Mouse (Mus musculus): ENCODE data around the gene Dok4. TPM values are rescaled to one million over a fixed set of nuclear protein-coding genes. Genes with fewer than 3 reads are reported as not detected.
"Not testable (repeated sequence)": the region's sequence is repeated elsewhere in the genome, so short reads cannot be mapped to it uniquely, and the experiment has no call there.

Dok4 gene
- polyA plus RNA-seq, 1 experiment from 2014 or later, result 103 TPM

- 92% methylated on average over 12 of the region's 12 CpGs for WGBS
- no peaks in the 10 kb centered on the region for H3K9me3 ChIP-seq
- no peaks in the 10 kb centered on the region for H3K27me3 ChIP-seq
- no peak overlapping the region for H3K4me2 ChIP-seq
- peaks cover 23% of the 10 kb centered on the region for H3K4me1 ChIP-seq (replicated peaks)
- H3K4me3 ChIP-seq, result no peak overlapping the region
- no peak overlapping the region for H3K9ac ChIP-seq
- ATAC-seq (ENCODE audit: low read depth), result no peak
- H3K27ac ChIP-seq (replicated peaks), result no peak overlapping the region
- H3K36me3 ChIP-seq, result peaks cover 77% of the 10 kb centered on the region
Observed at GRCm38 (mm10) chr8:94862487-94863220, 13.5 kb downstream of the Dok4 start.

GRCm38 (mm10) chr8:94861352-94861910 is 14.7 kb downstream of the Dok4 start:
- Histone ChIP-seq H3K4me2 (no peak overlapping the region), H3K27me3 (no peaks in the 10 kb centered on the region), H3K27ac (replicated peaks) (no peak overlapping the region), H3K4me1 (replicated peaks) (peaks cover 19% of the 10 kb centered on the region), H3K9me3 (no peaks in the 10 kb centered on the region), H3K9ac (no peak overlapping the region), H3K36me3 (peaks cover 65% of the 10 kb centered on the region), H3K4me3 (no peak overlapping the region)
- WGBS, result 75% methylated on average over 8 of the region's 8 CpGs
- ATAC-seq (ENCODE audit: low read depth), result no peak

- WGBS, result under 1% methylated on average over 68 of the region's 68 CpGs
- peak within 1 kb of the TSS; percentile 91 for H3K4me2 ChIP-seq
- ATAC-seq (ENCODE audit: low read depth), result peak; percentile 78
- peaks cover 19% of the 10 kb centered on the region for H3K4me1 ChIP-seq (replicated peaks)
- H3K27ac ChIP-seq (replicated peaks), result peak within 1 kb of the TSS; percentile 73
- H3K9ac ChIP-seq, result peak within 1 kb of the TSS; percentile 95
- H3K9me3 ChIP-seq, result no peaks in the 10 kb centered on the region
- H3K27me3 ChIP-seq, result no peaks in the 10 kb centered on the region
- peaks cover 51% of the 10 kb centered on the region for H3K36me3 ChIP-seq
- H3K4me3 ChIP-seq, result peak within 1 kb of the TSS; percentile 86
Observed at GRCm38 (mm10) chr8:94857346-94858173, 18.6 kb downstream of the Dok4 start, which contains the start of gene Polr2c. Gene Polr2c (plus strand): TSS chr8:94857450.

GRCm38 (mm10) chr8:94857011-94857345 is 19.2 kb downstream of the Dok4 start:
- Histone ChIP-seq H3K27me3 (no peaks in the 10 kb centered on the region), H3K27ac (replicated peaks) (no peak overlapping the region), H3K9ac (0 out of 2 replicates have a peak overlapping the region, but pooled peaks have one; percentile 13), H3K4me2 (peak overlapping the region; percentile 28), H3K4me1 (replicated peaks) (peaks cover 19% of the 10 kb centered on the region), H3K9me3 (no peaks in the 10 kb centered on the region), H3K4me3 (peak overlapping the region; percentile 86), H3K36me3 (peaks cover 51% of the 10 kb centered on the region)
- ATAC-seq (ENCODE audit: low read depth), result peak; percentile 19
- WGBS, result 32% methylated on average over 5 of the region's 5 CpGs

GRCm38 (mm10) chr8:94854761-94855160 is 21.4 kb downstream of the Dok4 start:
- not testable (repeated sequence) for H3K4me2 ChIP-seq; H3K9ac ChIP-seq; H3K9me3 ChIP-seq; ATAC-seq (ENCODE audit: low read depth); H3K27me3 ChIP-seq; H3K27ac ChIP-seq (replicated peaks); H3K4me3 ChIP-seq
- Histone ChIP-seq H3K36me3 (peaks cover 51% of the 10 kb centered on the region), H3K4me1 (replicated peaks) (peaks cover 19% of the 10 kb centered on the region)
- WGBS, result 86% methylated on average over 11 of the region's 11 CpGs

GRCm38 (mm10) chr8:94850049-94850448 is 26.1 kb downstream of the Dok4 start:
- Histone ChIP-seq H3K9me3 (no peaks in the 10 kb centered on the region), H3K4me3 (no peak overlapping the region), H3K36me3 (peaks cover 89% of the 10 kb centered on the region), H3K27ac (replicated peaks) (no peak overlapping the region), H3K4me2 (no peak overlapping the region), H3K27me3 (no peaks in the 10 kb centered on the region), H3K4me1 (replicated peaks) (no peaks in the 10 kb centered on the region), H3K9ac (no peak overlapping the region)
- ATAC-seq (ENCODE audit: low read depth), result no peak
- 93% methylated on average over 5 of the region's 5 CpGs for WGBS

GRCm38 (mm10) chr8:94841183-94841582 is 34.9 kb downstream of the Dok4 start:
- Histone ChIP-seq H3K9ac (no peak overlapping the region), H3K27ac (replicated peaks) (no peak overlapping the region), H3K36me3 (peaks cover 33% of the 10 kb centered on the region), H3K9me3 (no peaks in the 10 kb centered on the region), H3K27me3 (no peaks in the 10 kb centered on the region), H3K4me1 (replicated peaks) (peaks cover 21% of the 10 kb centered on the region), H3K4me2 (no peak overlapping the region), H3K4me3 (no peak overlapping the region)
- 63% methylated on average over 2 of the region's 2 CpGs for whole genome bisulfite sequencing
- ATAC-seq (ENCODE audit: low read depth), result no peak

- H3K27me3 ChIP-seq, result no peaks in the 10 kb centered on the region
- peaks cover 27% of the 10 kb centered on the region for H3K4me1 ChIP-seq (replicated peaks)
Observed at GRCm38 (mm10) chr8:94838600-94838999, 37.5 kb downstream of the Dok4 start.

GRCm38 (mm10) chr8:94837662-94838574 is 38.2 kb downstream of the Dok4 start, which contains the start of the genes Coq9 and Ciapin1:
Gene Coq9 (plus strand): TSS chr8:94838321.
Gene Ciapin1 (minus strand): TSS chr8:94838358.
- Histone ChIP-seq H3K4me2 (peak within 1 kb of the TSS; percentile 95), H3K4me3 (peak within 1 kb of the TSS; percentile 77), H3K36me3 (0 out of 2 replicates have a peak, but pooled peaks cover 6% of the 10 kb centered on the region), H3K9me3 (no peaks in the 10 kb centered on the region), H3K27ac (replicated peaks) (peak within 1 kb of the TSS; percentile 94), H3K9ac (peak within 1 kb of the TSS; percentile 91), H3K27me3 (no peaks in the 10 kb centered on the region), H3K4me1 (replicated peaks) (peaks cover 27% of the 10 kb centered on the region)
- peak; percentile 98 for ATAC-seq (ENCODE audit: low read depth)
- WGBS, result under 1% methylated on average over 82 of the region's 82 CpGs

More at GRCm38 (mm10) chr8:94838600-94838999, 37.5 kb downstream of the Dok4 start:
- under 1% methylated on average over 24 of the region's 24 CpGs for WGBS
- Histone ChIP-seq H3K36me3 (peaks cover 12% of the 10 kb centered on the region; the same call in 1 of the 2 replicates), H3K4me2 (peak overlapping the region; percentile 95), H3K27ac (replicated peaks) (peak overlapping the region; percentile 94), H3K9me3 (no peaks in the 10 kb centered on the region), H3K9ac (peak overlapping the region; percentile 91), H3K4me3 (peak overlapping the region; percentile 77)
- ATAC-seq (ENCODE audit: low read depth), result peak; percentile 72

GRCm38 (mm10) chr8:94836456-94837240 is 39.5 kb downstream of the Dok4 start:
- peaks cover 9% of the 10 kb centered on the region for H3K36me3 ChIP-seq
- 73% methylated on average over 11 of the region's 11 CpGs for WGBS
- H3K9ac ChIP-seq, result peak overlapping the region; percentile 91
- no peaks in the 10 kb centered on the region for H3K9me3 ChIP-seq
- H3K4me3 ChIP-seq, result peak overlapping the region; percentile 77
- peak overlapping the region; percentile 95 for H3K4me2 ChIP-seq
- no peak overlapping the region for H3K27ac ChIP-seq (replicated peaks)
- no peak for ATAC-seq (ENCODE audit: low read depth)
- H3K4me1 ChIP-seq (replicated peaks), result peaks cover 27% of the 10 kb centered on the region
- H3K27me3 ChIP-seq, result no peaks in the 10 kb centered on the region

All from neural tube, embryonic 13.5 days (tissue).